23 mouse cellular contexts compared by ENCODE assay signal in genomic region chr6:99369931-99370330, GRCm38 (mm10).
DNase-seq lines count a peak whose midpoint lies in the region; ATAC-seq lines count a peak whose summit lies in the region.
"Had no signal": no experiment of that assay in that cellular context is flagged by ENCODE, and none has a peak within 500 bp of the region (broad histone marks: within the 10 kb centered on the region; RNA-seq: fewer than 3 reads in every experiment).

No protein-coding gene starts in this region.

- H3K27ac ChIP-seq in heart, embryonic 14.5 days (replicated peaks in 1 of 2; ENCODE audit: control insufficient read depth in 1 of 2, insufficient read depth in 1 of 2, low read depth in 2 of 2, low read length in 2 of 2), result no peak overlapping the region
- no peak overlapping the region for H3K27ac ChIP-seq in kidney, embryonic 15.5 days
- H3K27ac ChIP-seq: embryonic facial prominence, embryonic 12.5 days; forebrain, embryonic 10.5 days; forebrain, embryonic 13.5 days; hindbrain, embryonic 14.5 days had no signal

- H3K27me3 ChIP-seq in heart, embryonic 14.5 days (ENCODE audit: control insufficient read depth, insufficient read depth, low read length), result no peaks in the 10 kb centered on the region
- no peaks in the 10 kb centered on the region for H3K27me3 ChIP-seq in kidney, embryonic 15.5 days
- H3K27me3 ChIP-seq: embryonic facial prominence, embryonic 12.5 days; forebrain, embryonic 13.5 days; heart, embryonic 12.5 days had no signal

- intact Hi-C loops in heart, postnatal 25 days (cut with DNase I), result no loop called here

- no peak overlapping the region for H3K4me3 ChIP-seq in heart, embryonic 14.5 days (ENCODE audit: control insufficient read depth in 1 of 2, insufficient read depth in 1 of 2, low read depth in 1 of 2, low read length in 2 of 2)
- H3K4me3 ChIP-seq in kidney, embryonic 15.5 days (replicated peaks), result no peak overlapping the region
- H3K4me3 ChIP-seq: embryonic facial prominence, embryonic 12.5 days; erythroblast, embryonic 14.5 days; forebrain, embryonic 10.5 days; forebrain, embryonic 13.5 days; heart, embryonic 12.5 days had no signal

- peaks cover 13 to 14% of the 10 kb centered on the region in 2 experiments for H3K4me1 ChIP-seq in heart, embryonic 14.5 days (ENCODE audit: control insufficient read depth in 2 of 2, insufficient read depth in 2 of 2, low read length in 2 of 2)
- H3K4me1 ChIP-seq in kidney, embryonic 15.5 days, result peaks cover 16% of the 10 kb centered on the region

- H3K9me3 ChIP-seq in heart, embryonic 14.5 days (ENCODE audit: control insufficient read depth, low read length), result no peaks in the 10 kb centered on the region
- no peaks in the 10 kb centered on the region for H3K9me3 ChIP-seq in kidney, embryonic 15.5 days (replicated peaks)
- H3K9me3 ChIP-seq: embryonic facial prominence, embryonic 12.5 days; forebrain, embryonic 10.5 days; forebrain, embryonic 13.5 days; heart, embryonic 12.5 days had no signal

- ATAC-seq in heart, embryonic 14.5 days (ENCODE audit: insufficient number of reproducible peaks, insufficient read depth, low FRiP score, low read depth), result peak; percentile 47; the same call in 1 of the 2 replicates
- ATAC-seq in kidney, embryonic 15.5 days (replicated peaks; ENCODE audit: low FRiP score), result no peak
- ATAC-seq: activated CD4-positive, CD25-positive, alpha-beta regulatory T cell, adult 4 months; CD4-positive, CD25-positive, alpha-beta regulatory T cell, adult 4 months; forebrain, embryonic 13.5 days; forebrain, embryonic 16.5 days; intestine, postnatal 0 days had no signal

- DNase-seq in heart, postnatal 25 days (ENCODE audit: low spot score), result no peak
- DNase-seq in kidney, postnatal 14 days, result peak; percentile 29
- DNase-seq in gonadal fat pad, adult 2 months (ENCODE audit: low read depth), result peak; percentile 93
- no peak for DNase-seq in adipocyte (ENCODE audit: low spot score)
- DNase-seq: adrenal gland, postnatal 10 days; cerebellum, adult 18-20 months; cerebellum, adult 9-10 months; gastrocnemius, postnatal 10 days; gastrocnemius, postnatal 36 days; heart, adult 18-20 months; heart, postnatal 36 days had no signal

- WGBS in heart, embryonic 14.5 days, result 73% methylated on average over 2 of the region's 2 CpGs
- 89% methylated on average over 2 of the region's 2 CpGs for WGBS in kidney, embryonic 15.5 days

- no peak overlapping the region for H3K4me2 ChIP-seq in heart, embryonic 14.5 days (ENCODE audit: low read length)
- H3K4me2 ChIP-seq in kidney, embryonic 15.5 days, result no peak overlapping the region
- H3K4me2 ChIP-seq: embryonic facial prominence, embryonic 12.5 days; forebrain, embryonic 13.5 days; heart, embryonic 12.5 days; hindbrain, embryonic 14.5 days had no signal

- no peak overlapping the region for H3K9ac ChIP-seq in heart, embryonic 14.5 days (ENCODE audit: low read length)
- no peak overlapping the region for H3K9ac ChIP-seq in kidney, embryonic 15.5 days
- H3K9ac ChIP-seq: embryonic facial prominence, embryonic 12.5 days; forebrain, embryonic 13.5 days; heart, embryonic 12.5 days; hindbrain, embryonic 14.5 days had no signal

- no peaks in the 10 kb centered on the region for H3K36me3 ChIP-seq in heart, embryonic 14.5 days (ENCODE audit: control insufficient read depth, insufficient read depth, low read length)
- no peaks in the 10 kb centered on the region for H3K36me3 ChIP-seq in kidney, embryonic 15.5 days
- H3K36me3 ChIP-seq: embryonic facial prominence, embryonic 12.5 days; heart, embryonic 12.5 days had no signal

Comparison
In these comparisons a context has a peak if more than half of its experiments do, and no peak if none do; other contexts are left out.
1. DNase-seq: peak in kidney, postnatal 14 days (single experiment) and gonadal fat pad, adult 2 months (single experiment); none in heart, postnatal 25 days (single experiment) and adipocyte (single experiment).